Mouse (Mus musculus): Measurements from ENCODE around the gene Etnk1.
"Not testable (repeated sequence)": the region's sequence is repeated elsewhere in the genome, so short reads cannot be mapped to it uniquely, and the experiment has no call there.

Gene Etnk1

DNA sequence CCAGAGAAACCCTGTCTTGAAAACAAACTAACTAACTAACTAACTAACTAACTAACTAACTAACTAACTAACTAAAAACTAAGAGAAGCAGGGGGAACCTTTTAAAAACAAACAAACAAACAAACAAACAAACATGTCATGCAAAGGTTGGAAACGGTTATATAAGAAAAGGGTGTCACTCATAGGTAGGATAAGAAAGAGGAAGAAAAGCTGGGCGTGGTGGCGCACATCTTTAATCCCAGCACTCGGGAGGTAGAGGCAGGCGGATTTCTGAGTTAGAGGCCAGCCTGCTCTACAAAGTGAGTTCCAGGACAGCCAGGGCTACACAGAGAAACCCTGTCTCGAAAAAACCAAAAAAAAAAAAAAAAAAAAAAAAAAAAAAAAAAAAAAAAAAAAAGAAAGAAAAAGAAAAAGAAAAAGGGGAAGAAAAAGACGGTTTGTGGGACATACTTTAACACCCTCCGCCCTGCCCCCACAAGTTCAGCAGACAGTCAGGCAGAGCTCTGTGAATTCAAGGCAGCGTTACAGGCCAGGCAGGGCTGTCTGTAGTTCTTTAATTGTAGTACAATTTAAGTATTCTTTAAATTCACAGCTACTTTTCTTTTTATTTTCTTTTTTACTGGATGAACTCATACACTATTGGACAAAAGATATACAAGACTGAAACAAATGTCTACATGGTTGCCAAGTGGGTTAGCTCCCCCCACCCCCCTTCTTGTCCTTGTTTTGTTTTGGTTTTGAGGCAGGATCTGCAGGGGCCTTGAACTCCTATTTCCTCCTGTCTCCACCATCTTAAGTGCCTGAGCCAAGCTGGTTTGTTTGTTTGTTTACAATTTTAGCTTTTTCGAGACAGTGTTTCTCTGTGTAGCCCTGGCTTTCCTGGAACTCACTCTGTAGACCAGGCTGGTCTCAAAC is 15.7 kb upstream of the Etnk1 start:
- not testable (repeated sequence) for DNase-seq (ENCODE audit: low spot score in 2 of 2)

DNA sequence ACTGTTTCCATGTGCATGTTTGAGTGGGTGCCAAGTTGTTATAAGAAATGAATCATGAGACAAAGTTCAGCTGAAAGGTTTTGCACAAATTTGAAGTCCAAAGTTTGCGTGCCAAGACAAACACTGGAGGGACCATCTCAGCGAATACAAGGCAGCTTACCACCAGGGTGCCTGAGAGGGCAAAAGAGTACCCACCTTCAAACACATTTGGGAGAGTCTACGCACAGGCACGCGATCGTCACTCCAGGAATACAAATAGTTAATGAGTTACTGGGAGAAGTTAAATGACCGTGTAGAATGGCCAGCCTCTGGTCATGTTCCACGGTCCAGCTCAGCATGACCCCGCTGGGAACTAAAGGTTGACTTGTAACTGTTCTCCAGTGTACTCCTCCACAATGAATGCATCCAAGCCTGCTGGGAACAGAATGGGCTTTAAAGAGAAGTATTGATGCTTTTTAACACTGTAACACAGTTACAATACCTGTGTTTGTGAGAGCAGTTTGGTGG is 14.6 kb upstream of the Etnk1 start:
- no peak for DNase-seq (ENCODE audit: low spot score in 2 of 2)

DNA sequence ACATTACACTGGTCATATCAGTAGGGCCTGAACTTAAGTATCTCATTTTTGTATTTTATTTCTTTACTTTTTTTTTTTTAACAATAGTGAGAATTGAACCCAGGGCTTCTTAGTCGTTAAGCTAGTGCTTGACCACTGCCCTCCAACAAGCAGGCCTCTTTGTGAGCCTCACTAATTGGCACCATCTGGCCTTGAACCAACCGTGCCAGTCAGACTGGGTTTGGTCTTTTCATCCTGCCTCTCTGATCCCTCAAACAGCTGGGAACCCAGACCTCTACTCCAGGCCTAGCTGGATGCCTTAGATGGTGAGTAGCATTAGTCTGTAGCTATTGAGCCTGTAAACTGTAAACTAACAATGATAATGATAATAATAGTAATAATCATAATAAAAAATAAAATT is 13.9 kb upstream of the Etnk1 start:
- DNase-seq (ENCODE audit: low spot score in 2 of 2): no peak

DNA sequence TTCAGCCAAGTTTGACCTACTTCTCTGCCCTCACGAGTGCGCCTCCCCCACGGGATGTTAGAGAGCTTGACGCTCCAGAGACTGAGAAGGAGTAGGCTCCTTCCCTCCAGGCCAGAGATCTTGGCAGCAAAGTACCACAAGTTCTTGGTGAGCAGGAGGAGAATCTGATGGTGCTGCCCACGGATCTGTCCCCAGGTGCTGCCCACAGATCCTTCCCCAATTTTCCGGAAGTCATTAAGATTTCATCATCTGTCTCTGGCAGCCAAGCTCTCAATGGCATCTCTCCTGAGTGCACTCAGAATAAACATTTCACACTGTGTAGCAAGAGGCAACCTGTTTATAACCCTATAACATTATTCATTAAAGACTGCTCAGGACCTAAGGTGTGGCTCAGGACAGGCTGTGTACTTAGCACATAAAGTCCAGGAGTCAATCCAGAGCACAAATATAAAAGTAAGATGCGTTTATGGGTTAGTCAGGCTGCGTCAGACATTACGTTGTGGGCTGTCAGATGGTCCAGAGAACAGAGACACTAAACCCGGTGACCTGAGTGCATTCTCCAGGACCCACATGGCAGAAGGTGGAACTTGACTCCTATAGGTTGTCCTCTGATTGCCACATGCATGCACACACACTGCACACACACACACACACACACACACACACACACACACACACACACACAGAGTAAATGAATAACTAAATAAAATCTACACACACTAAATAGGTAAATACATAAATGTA is 13.1 kb upstream of the Etnk1 start:
- no peak for DNase-seq (ENCODE audit: low spot score in 2 of 2)

DNA sequence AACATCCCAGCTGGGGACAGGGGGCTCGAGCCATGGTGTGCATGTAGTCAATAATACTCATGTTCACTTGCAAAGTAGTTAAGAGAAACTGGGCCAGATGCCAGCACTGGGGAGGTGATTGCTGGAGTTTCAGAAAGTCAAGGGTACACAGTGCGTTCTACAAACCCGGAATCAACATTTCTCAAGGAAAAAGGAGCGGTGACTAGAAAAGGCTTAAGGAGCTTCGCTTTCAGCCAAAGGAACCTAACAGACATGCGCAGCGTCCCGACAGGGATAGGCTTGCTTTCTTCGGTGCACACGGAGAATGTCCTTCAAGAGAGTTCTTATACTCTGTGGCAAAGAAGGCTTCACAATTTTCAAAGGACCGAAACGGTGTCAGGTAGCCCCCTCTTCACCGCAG is 12.1 kb upstream of the Etnk1 start:
- no peak for DNase-seq (ENCODE audit: low spot score in 2 of 2)

DNA sequence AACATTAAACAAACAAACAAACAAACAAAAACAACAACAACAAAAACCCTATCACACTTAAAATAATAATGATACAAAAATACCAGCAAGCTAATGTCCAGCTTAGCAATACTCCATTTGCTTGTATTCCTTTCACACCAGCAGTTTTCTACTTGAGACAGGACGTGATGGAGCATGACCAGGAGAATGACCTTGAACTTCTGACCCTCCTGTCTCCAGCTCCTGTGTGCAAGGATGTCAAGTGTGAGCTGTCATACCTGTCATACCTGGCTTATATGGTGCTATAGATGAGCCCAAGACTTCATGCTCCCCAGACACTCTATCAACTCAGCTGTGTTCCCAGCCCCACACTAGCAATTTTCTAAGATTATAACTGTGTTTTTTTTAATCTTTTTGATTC is 11.0 kb upstream of the Etnk1 start:
- DNase-seq (ENCODE audit: low spot score in 2 of 2): no peak

DNA sequence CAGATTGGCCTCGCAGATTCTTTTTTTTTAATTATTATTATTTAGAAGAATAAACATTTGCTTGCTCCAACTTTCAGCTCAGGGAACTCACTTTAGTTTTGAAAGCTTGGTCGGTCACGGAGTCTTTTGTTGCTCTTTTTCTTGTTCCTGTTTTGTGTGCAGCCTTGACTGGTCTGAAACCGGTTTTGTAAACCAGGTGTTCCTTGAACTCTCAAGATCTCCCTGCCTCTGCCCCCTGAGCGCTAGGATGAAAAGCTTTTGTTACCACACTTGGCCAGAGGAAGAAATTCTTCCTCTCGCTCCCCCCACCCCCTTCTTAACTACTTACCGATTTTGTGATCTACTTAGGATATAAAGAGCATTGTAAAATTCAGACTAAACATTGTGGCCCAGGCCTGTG is 10.3 kb upstream of the Etnk1 start:
- no peak for DNase-seq (ENCODE audit: low spot score in 2 of 2)

DNA sequence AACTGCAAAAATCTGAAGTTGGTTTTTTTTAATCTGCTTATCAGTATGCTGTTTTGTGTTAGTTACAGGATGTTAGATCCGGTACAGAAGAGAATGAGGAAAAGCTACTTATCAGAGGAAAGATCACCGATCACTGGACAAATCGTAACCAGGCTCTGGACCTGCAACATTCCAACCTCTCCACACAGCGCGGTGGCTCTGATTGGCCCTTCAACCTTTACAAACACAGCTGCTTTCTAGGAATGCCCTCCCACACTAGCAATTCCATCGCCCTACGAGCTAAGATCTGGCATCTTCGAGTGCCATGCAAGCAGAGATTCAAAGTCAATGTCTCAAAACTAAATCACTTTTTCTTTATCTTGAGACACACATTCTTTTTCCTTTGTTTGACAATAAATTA is 9.6 kb upstream of the Etnk1 start:
- no peak for DNase-seq (ENCODE audit: low spot score in 2 of 2)

DNA sequence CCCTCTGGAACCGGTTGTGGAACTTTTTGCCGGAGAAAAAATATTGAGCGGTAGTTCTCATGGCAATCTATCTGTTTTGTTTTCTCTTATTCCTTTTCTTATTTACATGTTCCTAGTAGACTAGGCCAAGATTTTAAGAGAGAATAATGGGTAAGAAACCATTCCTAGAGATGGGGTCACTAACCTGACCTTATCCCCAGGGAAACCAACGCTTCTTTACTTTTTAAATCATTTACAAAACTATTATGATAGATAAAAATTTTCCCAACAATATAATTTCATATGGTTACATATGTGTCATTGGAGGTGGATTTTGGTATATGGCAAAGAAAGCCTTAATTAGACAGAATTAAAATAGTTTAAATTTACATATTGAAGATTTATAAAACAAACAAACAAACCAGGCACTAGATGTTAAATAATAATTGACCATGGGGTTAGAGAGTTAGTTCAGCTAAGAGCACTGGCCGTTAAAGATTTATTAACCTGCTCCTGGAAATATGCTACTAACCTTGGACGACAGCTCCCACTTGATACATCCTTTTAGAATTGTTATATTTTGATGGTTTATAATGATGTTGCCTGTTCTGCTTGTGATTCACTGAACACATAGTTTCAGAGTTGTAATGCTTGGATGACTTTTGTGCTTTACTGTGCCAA is 6.3 kb upstream of the Etnk1 start:
- DNase-seq (ENCODE audit: low spot score in 2 of 2): no peak

DNA sequence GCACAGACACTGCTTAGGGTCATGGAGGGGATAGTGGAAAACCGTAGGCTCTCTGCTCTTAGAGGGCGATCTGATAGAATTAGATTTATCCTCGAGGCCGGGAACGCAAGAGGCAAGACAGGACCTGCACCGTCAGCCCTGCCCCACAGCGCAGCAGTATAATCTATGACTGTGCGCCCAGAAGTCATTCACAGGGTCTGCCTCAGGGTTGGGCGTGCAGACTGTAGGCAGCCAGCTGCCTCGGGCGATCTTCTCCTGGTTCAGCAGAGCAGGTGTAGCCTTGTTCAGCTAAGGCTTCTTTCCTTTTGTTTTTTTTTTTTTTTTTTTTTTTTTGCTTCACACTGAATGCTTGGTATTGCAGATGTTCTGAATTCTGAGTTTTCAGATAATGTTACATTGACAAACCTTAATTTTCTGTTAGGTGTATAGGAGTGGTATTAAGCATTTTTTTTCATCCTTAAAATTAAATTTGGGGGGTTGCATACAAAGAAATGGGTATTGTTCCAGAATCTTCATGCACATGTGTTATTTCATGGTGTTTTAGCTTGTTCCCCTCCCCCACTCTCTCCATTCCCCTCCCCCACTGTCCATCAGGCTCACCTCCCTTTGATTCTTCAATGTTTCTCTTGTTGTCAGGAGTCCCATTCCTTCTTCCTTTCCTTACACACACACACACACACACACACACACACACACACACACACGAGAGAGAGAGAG is 4.7 kb upstream of the Etnk1 start:
- DNase-seq (ENCODE audit: low spot score in 2 of 2): no peak

DNA sequence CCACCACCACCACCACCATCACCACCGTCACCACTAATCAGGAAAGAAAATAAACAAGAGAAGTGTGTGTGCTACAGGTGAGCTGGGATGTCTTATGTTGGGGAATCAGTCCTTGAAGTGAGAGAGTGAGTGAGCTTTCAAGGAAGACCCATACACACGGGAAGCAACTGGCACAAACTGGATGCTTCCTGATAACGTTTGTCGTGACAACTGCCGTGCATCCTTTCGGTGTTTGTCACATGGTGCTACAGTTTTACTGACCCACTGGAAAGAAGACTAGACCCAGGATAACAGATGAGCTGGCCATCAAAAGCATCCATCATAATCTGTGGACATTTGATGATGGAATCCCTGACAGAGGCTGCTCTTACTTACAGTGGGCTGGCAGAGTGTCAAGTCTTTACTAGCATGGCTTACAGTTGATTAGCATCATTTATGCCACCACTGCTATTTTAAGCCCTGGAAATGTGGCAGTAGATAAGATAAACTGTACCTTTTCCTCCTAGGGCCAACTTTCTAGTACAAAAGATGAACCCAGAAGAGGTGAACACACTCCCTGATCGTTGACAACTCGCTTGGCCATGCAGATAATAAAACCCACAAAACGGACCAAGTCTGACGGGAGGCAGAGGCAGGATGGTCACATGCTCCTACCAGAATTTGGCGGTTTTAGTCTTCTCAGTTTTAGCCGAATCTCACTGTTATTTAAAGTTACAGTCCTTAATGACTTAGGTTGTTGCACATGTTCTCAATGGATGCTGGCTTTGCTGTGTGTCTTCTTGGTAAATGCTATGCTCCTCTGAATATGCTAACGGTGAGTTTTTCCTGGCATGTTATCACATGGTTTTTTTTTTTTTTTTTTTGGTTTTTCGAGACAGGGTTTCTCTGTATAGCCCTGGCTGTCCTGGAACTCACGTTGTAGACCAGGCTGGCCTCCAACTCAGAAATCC is 2.8 kb upstream of the Etnk1 start:
- DNase-seq (ENCODE audit: low spot score in 2 of 2): no peak

DNA sequence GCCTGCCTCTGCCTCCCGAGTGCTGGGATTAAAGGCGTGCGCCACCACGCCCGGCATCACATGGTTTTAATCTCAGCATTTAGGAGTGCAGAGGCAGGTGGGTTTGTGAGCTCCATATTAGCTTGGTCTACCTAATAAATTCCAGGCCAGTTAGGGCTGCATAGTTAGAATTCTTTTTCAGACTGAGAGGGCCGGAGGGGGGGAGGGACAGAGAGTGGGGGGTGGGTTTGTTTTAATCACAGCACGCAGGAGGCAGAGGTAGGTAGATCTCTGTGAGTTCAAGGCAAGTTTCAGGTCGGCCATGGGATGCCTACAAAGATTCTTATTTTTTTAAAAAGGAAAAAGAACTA is 2.1 kb upstream of the Etnk1 start:
- DNase-seq (ENCODE audit: low spot score in 2 of 2): no peak

DNA sequence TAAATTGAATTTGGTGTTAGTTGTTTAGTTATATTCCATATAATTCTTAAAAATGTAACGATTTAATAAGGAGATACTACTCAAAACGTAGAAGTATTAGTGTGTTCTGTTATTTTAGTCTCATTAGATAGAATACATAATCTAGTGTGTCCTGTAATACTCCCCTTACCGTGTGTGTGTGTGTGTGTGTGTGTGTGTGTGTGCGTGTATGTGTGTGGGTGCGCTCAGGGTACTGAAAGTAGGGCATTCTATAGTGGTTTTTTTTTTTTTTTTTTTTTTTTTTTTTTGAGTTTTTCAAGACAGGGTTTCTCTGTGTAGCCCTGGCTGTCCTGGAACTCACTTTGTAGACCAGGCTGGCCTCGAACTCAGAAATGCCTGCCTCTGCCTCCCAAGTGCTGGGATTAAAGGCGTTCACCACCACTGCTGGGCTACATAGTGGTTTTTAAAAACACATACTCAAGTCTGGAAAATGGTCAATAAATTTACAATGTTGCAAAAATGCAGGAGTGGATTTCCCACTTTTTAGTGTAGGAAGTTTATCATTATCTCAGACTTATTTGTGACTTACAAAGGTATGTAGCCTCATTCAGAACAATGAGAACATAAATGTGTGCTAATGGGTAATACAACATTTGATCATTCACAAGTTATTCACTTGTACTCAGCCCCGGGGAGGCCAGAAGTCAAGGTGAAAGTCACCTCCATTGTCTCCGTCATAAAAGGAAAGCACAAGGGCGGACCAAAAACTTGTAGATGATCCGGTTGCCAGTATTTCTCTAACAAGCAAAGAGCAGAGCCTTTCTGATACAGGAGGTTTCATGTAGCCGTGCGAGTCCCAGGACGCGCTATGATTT is 1.4 kb upstream of the Etnk1 start:
- DNase-seq (ENCODE audit: low spot score in 2 of 2): no peak

DNA sequence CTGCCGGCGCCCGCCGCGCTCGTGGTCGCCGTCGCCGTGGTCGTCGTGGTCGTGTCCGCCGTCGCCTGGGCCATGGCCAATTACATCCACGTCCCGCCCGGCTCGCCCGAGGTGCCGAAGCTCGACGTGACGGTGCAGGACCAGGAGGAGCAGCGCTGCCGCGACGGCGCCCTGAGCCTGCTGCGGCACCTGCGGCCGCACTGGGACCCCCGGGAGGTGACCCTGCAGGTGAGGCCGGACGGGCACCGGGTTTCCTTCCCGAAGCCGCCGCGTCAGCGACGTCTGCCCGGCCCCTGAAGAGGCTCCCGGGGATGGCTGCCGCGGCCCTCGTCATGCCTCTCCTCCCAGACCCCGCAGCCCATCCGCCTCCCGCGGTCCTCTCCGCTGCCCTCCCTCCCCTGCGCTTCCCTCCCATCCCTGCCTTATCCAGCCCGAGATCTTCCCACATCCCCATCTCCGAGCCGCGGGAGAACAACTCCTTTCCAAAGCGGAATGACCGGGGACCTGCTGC is 443 bp downstream of the Etnk1 start:
- DNase-seq (ENCODE audit: low spot score in 2 of 2): no peak

DNA sequence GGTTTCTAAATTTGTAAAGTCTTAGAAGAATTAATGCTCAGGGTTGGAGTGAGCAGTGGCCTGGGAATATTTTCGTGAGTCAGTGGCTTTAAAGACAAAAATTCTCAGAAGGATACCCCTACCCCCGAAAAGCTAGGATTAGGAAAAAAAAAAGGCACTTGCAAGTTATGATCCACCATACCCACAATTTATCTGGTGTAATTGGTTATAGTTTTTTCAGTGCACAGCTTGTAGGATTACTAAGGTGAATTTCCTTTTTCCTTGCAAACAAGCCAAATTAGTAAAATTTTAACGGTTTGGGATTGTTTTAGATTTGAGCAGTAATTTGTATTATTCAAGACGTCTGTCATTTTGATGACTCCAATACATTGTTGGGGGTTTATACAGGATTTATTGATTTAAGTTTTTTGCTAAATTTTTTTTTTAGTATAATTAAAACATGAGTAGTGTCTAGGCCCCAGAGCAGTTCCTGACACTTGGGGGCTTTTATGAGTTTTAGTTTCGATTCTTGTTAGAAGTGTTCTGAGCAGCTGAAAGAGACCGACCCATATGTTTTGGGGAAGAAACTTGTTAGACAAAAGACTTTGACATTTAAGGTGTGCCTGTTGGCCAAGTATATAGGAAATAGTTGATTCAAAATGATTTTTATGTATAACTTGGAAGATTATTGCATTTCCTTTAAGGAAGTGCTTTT is 1.1 kb downstream of the Etnk1 start:
- no peak for DNase-seq (ENCODE audit: low spot score in 2 of 2)

DNA sequence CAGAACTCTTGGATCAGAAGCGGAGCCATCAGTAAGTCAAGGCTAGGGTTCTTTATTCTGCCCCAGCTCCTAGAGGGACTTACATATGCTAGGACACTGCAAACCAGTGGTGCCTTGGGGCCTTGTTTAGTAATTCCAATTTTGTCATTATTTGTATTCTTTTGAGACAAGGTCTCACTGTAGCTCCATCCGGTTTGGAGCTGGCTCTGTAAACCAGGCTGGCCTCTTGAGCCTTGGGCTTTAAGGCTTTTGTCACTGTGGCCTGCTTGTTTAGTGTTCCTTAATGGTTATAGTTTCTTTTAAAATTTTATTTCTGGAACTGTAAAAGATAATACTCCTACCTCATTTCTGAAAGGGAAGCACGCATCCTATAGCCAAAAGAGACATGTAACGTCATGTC is 2.4 kb downstream of the Etnk1 start:
- DNase-seq (ENCODE audit: low spot score in 2 of 2): no peak

DNA sequence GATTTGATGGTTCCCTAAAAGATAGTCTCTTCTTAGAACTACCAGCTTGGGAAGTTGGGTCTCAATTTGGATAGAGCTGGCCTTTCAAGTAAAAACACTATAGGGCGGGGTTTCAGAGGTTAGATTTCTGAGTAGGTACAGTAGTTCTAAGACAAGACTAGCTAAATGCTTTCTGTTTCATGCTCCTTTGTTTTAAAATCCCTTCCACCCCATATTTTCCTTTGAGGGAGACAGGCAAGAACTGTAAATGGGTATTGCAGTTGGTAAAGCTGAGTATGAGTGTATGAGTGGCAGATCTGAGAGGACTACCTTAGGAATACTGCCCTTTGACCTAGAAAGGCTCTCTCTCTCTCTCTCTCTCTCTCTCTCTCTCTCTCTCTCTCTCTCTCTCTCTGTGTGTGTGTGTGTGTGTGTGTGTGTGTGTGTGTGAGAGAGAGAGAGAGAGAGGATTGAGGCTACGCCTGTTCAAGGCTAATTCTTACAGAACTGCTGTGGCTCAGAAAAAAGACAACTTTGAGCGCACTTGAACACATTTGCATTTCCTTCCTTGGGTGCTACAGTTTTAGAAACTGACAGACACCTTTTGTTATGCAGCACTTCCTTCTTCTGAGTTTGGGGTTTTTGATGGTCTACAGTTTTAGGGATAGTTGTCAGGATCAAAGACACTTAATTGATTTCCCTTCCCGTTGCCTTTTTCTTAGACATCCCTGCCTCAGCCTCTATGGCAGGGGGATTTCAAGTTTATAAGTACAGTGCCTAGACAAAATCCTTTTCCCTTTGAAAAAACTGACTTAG is 3.3 kb downstream of the Etnk1 start:
- no peak for DNase-seq (ENCODE audit: low spot score in 2 of 2)

DNA sequence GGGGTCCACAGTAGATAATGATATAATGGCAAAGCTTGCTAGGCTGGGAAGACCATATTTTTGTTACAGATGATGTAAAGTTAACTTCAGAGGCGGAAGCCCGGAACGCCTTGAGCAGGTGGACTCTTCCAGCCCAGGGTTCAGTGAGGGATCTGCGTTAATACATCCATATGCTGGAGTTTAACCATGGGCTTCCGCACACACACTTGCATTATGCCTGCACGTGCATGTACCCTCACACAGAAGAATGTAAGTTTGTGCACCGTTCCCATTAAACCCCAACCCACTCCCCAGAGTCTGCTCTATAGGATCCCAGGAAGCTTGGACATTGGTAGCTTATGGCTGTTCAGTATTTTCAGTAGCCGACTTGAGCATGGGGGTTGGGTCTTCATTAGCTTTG is 4.0 kb downstream of the Etnk1 start:
- no peak for DNase-seq (ENCODE audit: low spot score in 2 of 2)
